Mouse (Mus musculus) bone marrow, adult 2 months (tissue): ENCODE data around the gene Fbxl5. TPM values are rescaled to one million over a fixed set of nuclear protein-coding genes. Genes with fewer than 3 reads are reported as not detected.

Experiments used
- H3K27ac ChIP-seq: fragments of 200-500 bp; 2 replicates; pipeline ENCODE4 v1.5.1; 2012; ENCODE audit warnings: low read depth, mild to moderate bottlenecking, control low read depth, inconsistent platforms, low read length; ENCODE audit not compliant: control insufficient read depth, poor library complexity, insufficient read depth
- H3K4me1 ChIP-seq: fragments of 200-500 bp; 2 replicates; pipeline ENCODE4 v1.6.1; 2011; ENCODE audit warnings: low read length; ENCODE audit not compliant: control insufficient read depth, insufficient read depth
- H3K4me3 ChIP-seq: fragments of 200-500 bp; replicated peaks from 2 replicates; pipeline ENCODE3; 2011; ENCODE audit warnings: mild to moderate bottlenecking, low read depth, low read length, control low read depth; ENCODE audit not compliant: control insufficient read depth
- CTCF ChIP-seq: fragments of 200-500 bp; IDR thresholded peaks from 2 replicates; pipeline ENCODE4 v1.5.1; 2011; ENCODE audit warnings: low read length, control low read depth; ENCODE audit not compliant: control insufficient read depth, insufficient read depth
- POLR2A ChIP-seq: fragments of 200-500 bp; IDR thresholded peaks from 2 replicates; pipeline ENCODE4 v1.6.1; 2011; ENCODE audit warnings: low read depth, mild to moderate bottlenecking, control low read depth, low read length, borderline replicate concordance; ENCODE audit not compliant: control insufficient read depth
- WGBS: fragments of 180-500 bp; shearing (Covaris S2); methylation state at CpG from one replicate; pipeline ENCODE4 v1.1.7; 2018; 5-methylcytosine and 5-hydroxymethylcytosine counted together
- polyA plus RNA-seq: library from polyadenylated mRNA; stranded (reverse); fragments of >200 nt; gene quantifications from 2 replicates; pipeline ENCODE4 v1.2.4, GENCODE M21; 2011; ENCODE audit warnings: low replicate concordance; ENCODE audit not compliant: missing spikeins, insufficient read depth, insufficient read length

Fbxl5 gene
- polyA plus RNA-seq = 10.3 and 22.8 TPM in 2 replicates

GRCm38 (mm10) chr5:43821538-43821937 lies at the start of gene Fbxl5:
TSS of gene Fbxl5 (minus strand) at chr5:43821638.
- no peak for TF ChIP-seq POLR2A
- TF ChIP-seq CTCF = no peak
- H3K4me1 ChIP-seq = peaks cover 4% of the 10 kb centered on the region

GRCm38 (mm10) chr5:43868711-43869600 lies 47.5 kb upstream of the Fbxl5 start:
- no peak; the same call in 1 of the 2 replicates for TF ChIP-seq CTCF
- TF ChIP-seq POLR2A = no peak
- H3K4me3 ChIP-seq = peak overlapping the region; percentile 70
- 6% methylated on average over 28 of the region's 28 CpGs for WGBS
- H3K4me1 ChIP-seq = peaks cover 5% of the 10 kb centered on the region
- H3K27ac ChIP-seq = peak overlapping the region; percentile 90

More at GRCm38 (mm10) chr5:43821538-43821937, at the start of gene Fbxl5:
- H3K4me3 ChIP-seq = no peak within 1 kb of the TSS
- WGBS = 88% methylated on average over 19 of the region's 19 CpGs
- H3K27ac ChIP-seq = no peak within 1 kb of the TSS

DNA sequence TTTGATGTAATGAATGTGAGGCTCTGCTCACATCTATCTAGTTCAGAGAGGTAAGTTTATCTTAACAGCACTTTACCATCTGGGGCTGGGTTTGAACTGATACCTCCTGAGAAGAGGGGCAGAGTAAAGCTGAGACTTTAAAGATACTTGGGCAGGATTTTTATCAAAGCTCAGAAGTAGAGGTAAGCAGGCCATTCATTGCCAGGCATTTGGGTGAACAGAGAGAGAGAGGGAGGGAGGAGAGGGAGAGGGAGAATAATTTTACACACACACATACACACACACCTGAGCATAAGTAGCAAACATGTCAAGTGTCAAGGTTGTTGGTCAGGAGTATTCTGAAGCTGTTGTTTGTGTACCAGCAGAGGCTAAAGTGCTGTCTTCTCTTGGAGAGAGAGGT lies 46.8 kb upstream of the Fbxl5 start, which contains the start of gene Cd38:
Gene Cd38 (plus strand): TSS at position 301 of the 400 bp plus-strand sequence.
- peak within 1 kb of the TSS; percentile 90 for H3K27ac ChIP-seq
- H3K4me1 ChIP-seq = peaks cover 3% of the 10 kb centered on the region
- peak within 1 kb of the TSS; percentile 70 for H3K4me3 ChIP-seq
- TF ChIP-seq CTCF (no peak), POLR2A (no peak)

DNA sequence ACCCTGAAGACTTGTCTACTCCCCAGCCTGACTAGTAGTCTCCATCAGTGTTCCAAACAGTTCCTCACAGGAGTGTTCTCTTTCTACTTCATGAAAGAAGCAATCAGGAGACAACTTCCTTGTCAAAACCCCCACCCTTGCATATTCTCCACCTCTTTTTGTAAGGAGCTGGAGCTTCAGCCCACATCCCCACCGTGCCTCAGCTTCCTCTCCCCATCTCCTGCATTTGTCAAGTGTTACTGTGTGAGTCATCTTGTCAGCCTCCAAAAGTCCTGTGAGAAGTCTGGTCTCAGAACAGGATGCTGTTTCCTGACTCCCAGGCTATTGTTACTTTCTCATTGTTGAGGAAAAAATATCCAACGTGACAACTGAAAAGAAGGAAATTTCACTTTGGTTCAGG lies 43.9 kb upstream of the Fbxl5 start:
- H3K4me1 ChIP-seq = no peaks in the 10 kb centered on the region; the same call in 1 of the 2 replicates
- H3K27ac ChIP-seq = no peak overlapping the region
- no peak overlapping the region for H3K4me3 ChIP-seq
- 55% methylated on average over 2 of the region's 2 CpGs for WGBS
- TF ChIP-seq CTCF (no peak), POLR2A (no peak)

- Histone ChIP-seq H3K4me3 (no peak overlapping the region), H3K4me1 (no peaks in the 10 kb centered on the region; the same call in 1 of the 2 replicates), H3K27ac (no peak overlapping the region)
- 85% methylated on average over 6 of the region's 6 CpGs for WGBS
- no peak for TF ChIP-seq POLR2A
- TF ChIP-seq CTCF = no peak
Measured at GRCm38 (mm10) chr5:43863642-43864041, 42.2 kb upstream of the Fbxl5 start.

GRCm38 (mm10) chr5:43860670-43861431 lies 39.4 kb upstream of the Fbxl5 start:
- no peaks in the 10 kb centered on the region; the same call in 1 of the 2 replicates for H3K4me1 ChIP-seq
- no peak overlapping the region for H3K27ac ChIP-seq
- TF ChIP-seq CTCF (no peak), POLR2A (no peak)
- 55% methylated on average over 5 of the region's 5 CpGs for WGBS
- H3K4me3 ChIP-seq = no peak overlapping the region

GRCm38 (mm10) chr5:43860096-43860495 lies 38.7 kb upstream of the Fbxl5 start:
- H3K27ac ChIP-seq = no peak overlapping the region
- peaks cover 1% of the 10 kb centered on the region; the same call in 1 of the 2 replicates for H3K4me1 ChIP-seq
- no peak overlapping the region for H3K4me3 ChIP-seq
- 86% methylated on average over 5 of the region's 5 CpGs for WGBS
- no peak for TF ChIP-seq POLR2A
- no peak for TF ChIP-seq CTCF

DNA sequence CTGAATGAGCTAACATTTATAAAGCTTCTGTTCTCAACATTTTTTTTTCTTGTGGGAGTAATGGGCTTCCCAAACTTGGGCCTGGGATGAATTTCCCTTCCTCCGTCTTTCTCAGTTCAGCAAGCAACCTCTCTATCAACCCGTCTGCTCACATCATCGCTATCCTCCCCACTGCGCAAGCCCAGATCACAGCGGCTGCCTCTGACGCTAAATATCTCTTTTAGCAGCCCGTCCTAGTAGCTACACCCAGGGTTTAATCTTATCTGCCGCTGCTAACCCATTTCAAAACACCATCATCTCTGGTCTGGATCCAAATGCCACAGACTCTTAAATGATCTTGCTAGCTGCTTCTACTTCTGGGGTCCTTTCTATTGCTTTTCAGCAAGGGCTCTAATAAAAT lies 38.2 kb upstream of the Fbxl5 start:
- H3K27ac ChIP-seq = no peak overlapping the region
- 87% methylated on average over 8 of the region's 8 CpGs for WGBS
- TF ChIP-seq POLR2A = no peak
- no peak for TF ChIP-seq CTCF
- no peak overlapping the region for H3K4me3 ChIP-seq
- peaks cover 3% of the 10 kb centered on the region for H3K4me1 ChIP-seq
